ENCODE assay signal across 20 mouse cellular contexts in genomic region chr7:79744585-79744984, GRCm38 (mm10). TPM values are rescaled to one million over a fixed set of nuclear protein-coding genes. Genes with fewer than 3 reads are reported as not detected.
"Had no signal": no experiment of that assay in that cellular context is flagged by ENCODE, and none has a peak within 500 bp of the region (broad histone marks: within the 10 kb centered on the region; RNA-seq: fewer than 3 reads in every experiment).

No protein-coding gene starts in this region.

- H3K4me3 ChIP-seq: megakaryocyte, embryonic 14.5 days; midbrain, embryonic 13.5 days; midbrain, embryonic 15.5 days; neural tube, embryonic 12.5 days; stomach, embryonic 15.5 days had no signal

- H3K36me3 ChIP-seq: midbrain, embryonic 13.5 days; midbrain, embryonic 15.5 days; neural tube, embryonic 12.5 days; stomach, embryonic 15.5 days had no signal

- ATAC-seq: midbrain, embryonic 13.5 days; midbrain, embryonic 15.5 days had no signal

- H3K27me3 ChIP-seq: midbrain, embryonic 15.5 days; neural tube, embryonic 12.5 days; stomach, embryonic 15.5 days had no signal

- DNase-seq: lung, adult 18-20 months; lung, embryonic 14.5 days; lung, postnatal 10 days; lung, postnatal 4 days; right cerebral cortex, postnatal 14 days; thymus, adult 2 months; thymus, postnatal 25 days; thymus, postnatal 4 days had no signal

- H3K9ac ChIP-seq: lung, embryonic 14.5 days; midbrain, embryonic 13.5 days; midbrain, embryonic 15.5 days; neural tube, embryonic 12.5 days; stomach, embryonic 15.5 days had no signal

- H3K27ac ChIP-seq: midbrain, embryonic 13.5 days; midbrain, embryonic 15.5 days; neural tube, embryonic 12.5 days; stomach, embryonic 15.5 days; stomach, postnatal 0 days had no signal

- H3K4me2 ChIP-seq: lung, embryonic 14.5 days; midbrain, embryonic 11.5 days; midbrain, embryonic 13.5 days; midbrain, embryonic 15.5 days; neural tube, embryonic 12.5 days; stomach, embryonic 15.5 days had no signal

- H3K9me3 ChIP-seq: megakaryocyte, embryonic 14.5 days; midbrain, embryonic 13.5 days; midbrain, embryonic 15.5 days; neural tube, embryonic 12.5 days; stomach, embryonic 15.5 days had no signal

RNA-seq across cellular contexts. Expression of gene Wdr93, which starts 1.6 kb away (rescaled TPM):
- total RNA-seq: monocyte, adult 5-6 weeks; neutrophil, adult 5-6 weeks had no signal
- polyA plus RNA-seq: spleen, adult 2 months had no signal

RNA-seq across cellular contexts. Expression of gene Pex11a, which starts 1.7 kb away (rescaled TPM):
- total RNA-seq: neutrophil, adult 5-6 weeks had no signal

RNA-seq across cellular contexts. Expression of gene Plin1, which starts 11.9 kb away (rescaled TPM):
- total RNA-seq: monocyte, adult 5-6 weeks; neutrophil, adult 5-6 weeks had no signal
- polyA plus RNA-seq: lung, embryonic 14.5 days; midbrain, embryonic 11.5 days; midbrain, embryonic 13.5 days; neural tube, embryonic 12.5 days; stomach, embryonic 15.5 days; stomach, postnatal 0 days had no signal

RNA-seq across cellular contexts. Expression of gene Kif7, which starts 29.1 kb away (rescaled TPM):
- total RNA-seq: monocyte, adult 5-6 weeks had no signal

RNA-seq across cellular contexts. Expression of gene Mesp1, which starts 49.0 kb away (rescaled TPM):
- total RNA-seq: monocyte, adult 5-6 weeks; neutrophil, adult 5-6 weeks had no signal
- polyA plus RNA-seq: lung, embryonic 14.5 days; lung, embryonic 16.5 days; midbrain, embryonic 11.5 days; midbrain, embryonic 13.5 days; midbrain, embryonic 15.5 days; neural tube, embryonic 12.5 days; neural tube, embryonic 14.5 days; spleen, adult 2 months; stomach, postnatal 0 days had no signal
